In genomic region chr17:56324419-56324818, GRCm38 (mm10) we compare ENCODE assay signal across 15 mouse cellular contexts. TPM values are rescaled to one million over a fixed set of nuclear protein-coding genes. Genes with fewer than 3 reads are reported as not detected.
A peak's percentile ranks its signal among the peaks of the same experiment; 100 is the strongest.
DNase-seq lines count a peak whose midpoint lies in the region; ATAC-seq lines count a peak whose summit lies in the region.
"Had no signal": no experiment of that assay in that cellular context is flagged by ENCODE, and none has a peak within 500 bp of the region (broad histone marks: within the 10 kb centered on the region; RNA-seq: fewer than 3 reads in every experiment).

No protein-coding gene starts in this region.

- 63% methylated on average over 3 of the region's 3 CpGs for WGBS in forebrain, embryonic 12.5 days
- WGBS in forebrain, embryonic 15.5 days: 57% methylated on average over 3 of the region's 3 CpGs

- no peak overlapping the region for H3K9ac ChIP-seq in forebrain, embryonic 12.5 days
- H3K9ac ChIP-seq in forebrain, embryonic 15.5 days (replicated peaks): no peak overlapping the region

- no peak overlapping the region for H3K4me3 ChIP-seq in forebrain, embryonic 12.5 days (replicated peaks)
- no peak overlapping the region for H3K4me3 ChIP-seq in forebrain, embryonic 15.5 days
- H3K4me3 ChIP-seq in megakaryocyte, embryonic 14.5 days (replicated peaks): peak overlapping the region; percentile 42

- peaks cover 24% of the 10 kb centered on the region for H3K4me1 ChIP-seq in forebrain, embryonic 12.5 days
- H3K4me1 ChIP-seq in forebrain, embryonic 15.5 days: peaks cover 27% of the 10 kb centered on the region
- peaks cover 41% of the 10 kb centered on the region for H3K4me1 ChIP-seq in megakaryocyte, embryonic 14.5 days

- H3K4me2 ChIP-seq in forebrain, embryonic 12.5 days: no peak overlapping the region
- H3K4me2 ChIP-seq in forebrain, embryonic 15.5 days (replicated peaks): no peak overlapping the region

- peak; percentile 57 for DNase-seq in gonadal fat pad, adult 2 months (ENCODE audit: low read depth)
- no peak for DNase-seq in spleen, postnatal 36 days (ENCODE audit: low spot score in 2 of 2)
- DNase-seq: adrenal gland, adult 2 months; cerebellum, postnatal 25 days; gastrocnemius, postnatal 25 days; kidney, adult 2 months had no signal

- peak overlapping the region; percentile 36; the same call in 1 of the 2 replicates for H3K27ac ChIP-seq in forebrain, embryonic 12.5 days
- H3K27ac ChIP-seq in forebrain, embryonic 15.5 days (replicated peaks): no peak overlapping the region

- ATAC-seq in forebrain, embryonic 12.5 days (ENCODE audit: low FRiP score): no peak
- no peak for ATAC-seq in forebrain, embryonic 15.5 days (replicated peaks)
- no peak for ATAC-seq in megakaryocyte, adult 5-6 weeks (ENCODE audit: poor library complexity, severe bottlenecking)
- ATAC-seq in monocyte, adult 5-6 weeks (replicated peaks; ENCODE audit: insufficient number of reproducible peaks, low FRiP score, low TSS enrichment, poor library complexity, severe bottlenecking): no peak

- peaks cover 38% of the 10 kb centered on the region for H3K36me3 ChIP-seq in forebrain, embryonic 12.5 days (replicated peaks)
- 0 out of 2 replicates have a peak, but pooled peaks cover 6% of the 10 kb centered on the region for H3K36me3 ChIP-seq in forebrain, embryonic 15.5 days
- peaks cover 43% of the 10 kb centered on the region for H3K36me3 ChIP-seq in megakaryocyte, embryonic 14.5 days (replicated peaks; ENCODE audit: low read length)

- no peaks in the 10 kb centered on the region for H3K9me3 ChIP-seq in forebrain, embryonic 12.5 days
- no peaks in the 10 kb centered on the region for H3K9me3 ChIP-seq in forebrain, embryonic 15.5 days
- no peaks in the 10 kb centered on the region for H3K9me3 ChIP-seq in megakaryocyte, embryonic 14.5 days
- H3K9me3 ChIP-seq: hindbrain, embryonic 13.5 days; lung, embryonic 15.5 days had no signal

- H3K27me3 ChIP-seq in forebrain, embryonic 12.5 days: no peaks in the 10 kb centered on the region
- no peaks in the 10 kb centered on the region for H3K27me3 ChIP-seq in forebrain, embryonic 15.5 days
- H3K27me3 ChIP-seq in megakaryocyte, embryonic 14.5 days (replicated peaks): no peaks in the 10 kb centered on the region
- H3K27me3 ChIP-seq: hindbrain, embryonic 13.5 days; lung, embryonic 15.5 days had no signal

RNA-seq across cellular contexts. Expression of gene Kdm4b, which starts 1.4 kb away (rescaled TPM):
- 61.6 and 63.4 TPM in 2 replicates for polyA plus RNA-seq in forebrain, embryonic 12.5 days (2016; fragmentation: Nextera tagmentation; extraction: Ambion mirVana)
- 81.2 and 81.5 TPM in 2 replicates for polyA plus RNA-seq in forebrain, embryonic 15.5 days (2015; fragmentation: Nextera tagmentation; extraction: Ambion mirVana)
- polyA plus RNA-seq in megakaryocyte, embryonic 14.5 days (2012; ENCODE audit: insufficient read depth, low replicate concordance): 31.1 and 55.9 TPM in 2 replicates
- 8.0 and 10.8 TPM in 2 replicates for total RNA-seq in megakaryocyte, adult 5-6 weeks (2015)
- 6.7 and 7.1 TPM in 2 replicates for total RNA-seq in megakaryocyte, adult 5-6 weeks (2017)
- polyA plus RNA-seq in gonadal fat pad, adult 2 months (2012; rRNA removed): 50.5 and 51.0 TPM in 2 replicates
- 8.0 to 17.3 TPM (median 10.3 TPM) in 3 replicates for total RNA-seq in monocyte, adult 5-6 weeks (2017)

RNA-seq across cellular contexts. Expression of gene Uhrf1, which starts 21.3 kb away (rescaled TPM):
- polyA plus RNA-seq in forebrain, embryonic 12.5 days (2016; fragmentation: Nextera tagmentation; extraction: Ambion mirVana): 187 and 198 TPM in 2 replicates
- 55.6 and 65.1 TPM in 2 replicates for polyA plus RNA-seq in forebrain, embryonic 15.5 days (2015; fragmentation: Nextera tagmentation; extraction: Ambion mirVana)
- polyA plus RNA-seq in megakaryocyte, embryonic 14.5 days (2012; ENCODE audit: insufficient read depth, low replicate concordance): 12.4 and 22.6 TPM in 2 replicates
- total RNA-seq in megakaryocyte, adult 5-6 weeks (2015): 39.3 and 52.3 TPM in 2 replicates
- 83.7 and 101 TPM in 2 replicates for total RNA-seq in megakaryocyte, adult 5-6 weeks (2017)
- 4.8 and 8.0 TPM in 2 replicates for polyA plus RNA-seq in gonadal fat pad, adult 2 months (2012; rRNA removed)
- 1.2 to 5.9 TPM (median 3.2 TPM) in 3 replicates for total RNA-seq in monocyte, adult 5-6 weeks (2017)

RNA-seq across cellular contexts. Expression of gene Arrdc5, which starts 24.3 kb away (rescaled TPM):
- polyA plus RNA-seq in forebrain, embryonic 12.5 days (2016; fragmentation: Nextera tagmentation; extraction: Ambion mirVana): not detected in 2 replicates
- not detected in 2 replicates for polyA plus RNA-seq in forebrain, embryonic 15.5 days (2015; fragmentation: Nextera tagmentation; extraction: Ambion mirVana)
- not detected in 2 replicates for polyA plus RNA-seq in megakaryocyte, embryonic 14.5 days (2012; ENCODE audit: insufficient read depth, low replicate concordance)
- not detected in 2 replicates for total RNA-seq in megakaryocyte, adult 5-6 weeks (2015)
- not detected in 2 replicates for total RNA-seq in megakaryocyte, adult 5-6 weeks (2017)
- polyA plus RNA-seq in gonadal fat pad, adult 2 months (2012; rRNA removed): 0.36 and 0.82 TPM in 2 replicates
- total RNA-seq in monocyte, adult 5-6 weeks (2017): not detected in 3 replicates
- total RNA-seq: adrenal gland, adult 2 months; gastrocnemius, postnatal 25 days; megakaryocyte-erythroid progenitor cell, adult 5-6 weeks had no signal
- polyA plus RNA-seq: adrenal gland, adult 2 months; frontal cortex, adult 2 months; hindbrain, embryonic 13.5 days; kidney, adult 2 months; lung, embryonic 15.5 days had no signal

RNA-seq across cellular contexts. Expression of gene Plin3, which starts 31.7 kb away (rescaled TPM):
- 28.6 and 28.8 TPM in 2 replicates for polyA plus RNA-seq in forebrain, embryonic 12.5 days (2016; fragmentation: Nextera tagmentation; extraction: Ambion mirVana)
- 10.9 and 13.6 TPM in 2 replicates for polyA plus RNA-seq in forebrain, embryonic 15.5 days (2015; fragmentation: Nextera tagmentation; extraction: Ambion mirVana)
- 4.6 and 21.3 TPM in 2 replicates for polyA plus RNA-seq in megakaryocyte, embryonic 14.5 days (2012; ENCODE audit: insufficient read depth, low replicate concordance)
- total RNA-seq in megakaryocyte, adult 5-6 weeks (2015): 7.1 and 9.1 TPM in 2 replicates
- total RNA-seq in megakaryocyte, adult 5-6 weeks (2017): 28.3 and 29.2 TPM in 2 replicates
- 40.7 and 53.2 TPM in 2 replicates for polyA plus RNA-seq in gonadal fat pad, adult 2 months (2012; rRNA removed)
- total RNA-seq in monocyte, adult 5-6 weeks (2017): 10.2 to 15.5 TPM (median 13.4 TPM) in 3 replicates

RNA-seq across cellular contexts. Expression of gene Ticam1, which starts 47.8 kb away (rescaled TPM):
- polyA plus RNA-seq in forebrain, embryonic 12.5 days (2016; fragmentation: Nextera tagmentation; extraction: Ambion mirVana): 1.5 and 1.7 TPM in 2 replicates
- 1.3 and 1.7 TPM in 2 replicates for polyA plus RNA-seq in forebrain, embryonic 15.5 days (2015; fragmentation: Nextera tagmentation; extraction: Ambion mirVana)
- polyA plus RNA-seq in megakaryocyte, embryonic 14.5 days (2012; ENCODE audit: insufficient read depth, low replicate concordance): 13.7 and 27.2 TPM in 2 replicates
- 14.3 and 15.0 TPM in 2 replicates for total RNA-seq in megakaryocyte, adult 5-6 weeks (2015)
- 6.0 and 6.1 TPM in 2 replicates for total RNA-seq in megakaryocyte, adult 5-6 weeks (2017)
- 22.9 and 23.8 TPM in 2 replicates for polyA plus RNA-seq in gonadal fat pad, adult 2 months (2012; rRNA removed)
- total RNA-seq in monocyte, adult 5-6 weeks (2017): 2.6 to 11.4 TPM (median 3.9 TPM) in 3 replicates
